Mouse (Mus musculus): ENCODE results near the gene Med14.
A peak's percentile ranks its signal among the peaks of the same experiment; 100 is the strongest.

DNA sequence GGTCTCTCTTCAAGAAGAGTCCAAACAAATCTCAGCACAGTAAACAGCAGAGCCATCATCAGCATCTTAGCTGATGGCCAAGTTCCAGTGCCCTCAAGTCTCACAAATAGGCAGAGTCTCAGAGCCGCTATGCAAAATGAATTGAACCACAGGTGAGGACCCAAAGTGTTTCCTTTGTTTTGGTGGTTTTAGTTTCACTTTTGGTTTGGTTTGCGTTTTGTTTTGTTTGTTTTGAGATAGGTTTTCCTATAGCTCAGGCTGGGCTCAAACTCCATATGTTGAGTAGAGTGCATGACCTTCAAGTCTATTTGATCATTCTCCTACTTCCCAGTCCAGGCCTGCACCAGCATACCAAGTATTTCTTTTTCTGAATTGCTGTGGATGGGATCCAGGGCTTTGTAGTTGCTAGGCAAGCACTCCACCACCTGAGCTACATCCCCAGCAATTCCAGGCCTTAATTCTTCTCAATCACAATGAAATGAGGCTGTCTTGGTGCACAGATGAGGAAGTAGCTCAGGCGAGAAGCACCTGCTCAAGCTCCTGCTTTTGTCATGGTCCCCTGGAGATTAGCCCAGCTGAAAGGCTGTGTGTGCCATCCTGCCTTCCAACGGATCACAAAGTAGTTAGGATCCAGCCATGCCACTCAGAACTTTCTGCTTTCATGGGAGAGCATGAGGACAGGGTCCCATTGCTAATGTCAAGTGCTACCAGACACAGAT, 5.1 kb upstream of the Med14 start:
- no peak for TF ChIP-seq MAFK (IDR thresholded peaks at IDR 0.05; ENCODE audit: insufficient replicate concordance, low read length)
- no peak for TF ChIP-seq POLR2AphosphoS2 (IDR thresholded peaks at IDR 0.05; ENCODE audit: low read depth, low read length)
- TF ChIP-seq POLR2A (IDR thresholded peaks at IDR 0.05; ENCODE audit: low read depth, low read length): no peak
- no peak for TF ChIP-seq ZC3H11A (IDR thresholded peaks at IDR 0.05; ENCODE audit: low read depth, low read length)
- TF ChIP-seq MAX (IDR thresholded peaks at IDR 0.05; ENCODE audit: low read length): no peak
- no peak for TF ChIP-seq CTCF (conservative IDR thresholded peaks at IDR 0.05 in 1 of 2, IDR thresholded peaks at IDR 0.05 in 1 of 2; ENCODE audit: low read depth in 2 of 2, low read length in 2 of 2)
- no peak for TF ChIP-seq EP300 (IDR thresholded peaks at IDR 0.05; ENCODE audit: low read length)
- 0 out of 2 replicates have a peak, but pooled peaks have one; percentile 15 for TF ChIP-seq BHLHE40 (IDR thresholded peaks at IDR 0.05; ENCODE audit: low read depth, low read length)
- no peak for TF ChIP-seq USF2 (conservative IDR thresholded peaks at IDR 0.05; ENCODE audit: low read depth, low read length)
